Mouse (Mus musculus) kidney, embryonic 14.5 days (tissue): ENCODE data around the gene Fgf2. TPM values are rescaled to one million over a fixed set of nuclear protein-coding genes. Genes with fewer than 3 reads are reported as not detected.

Source experiments
- ATAC-seq: fragments of 200-750 bp; cut with Nextera tagmentation; 2 replicates; pipeline ENCODE4 v1.8.0; 2017; ENCODE audit warnings: moderate number of reproducible peaks, mild to moderate bottlenecking, moderate TSS enrichment, moderate library complexity; ENCODE audit not compliant: low FRiP score, low TSS enrichment
- H3K27ac ChIP-seq: fragments of 300-500 bp; sonication (generic); 2 replicates; pipeline ENCODE4 v1.5.1; 2014; ENCODE audit warnings: low read depth, mild to moderate bottlenecking, low read length, moderate library complexity, mixed read lengths
- H3K27me3 ChIP-seq: fragments of 300-500 bp; sonication (generic); 2 replicates; pipeline ENCODE4 v1.6.1; 2014; ENCODE audit warnings: mild to moderate bottlenecking, low read length; ENCODE audit not compliant: control insufficient read depth, insufficient read depth
- H3K36me3 ChIP-seq: fragments of 300-500 bp; sonication (generic); 2 replicates; pipeline ENCODE4 v1.6.1; 2014; ENCODE audit warnings: low read length, mixed read lengths; ENCODE audit not compliant: control insufficient read depth, insufficient read depth
- H3K4me1 ChIP-seq: fragments of 300-500 bp; sonication (generic); 2 replicates; pipeline ENCODE4 v1.6.1; 2014; ENCODE audit warnings: low read length, mixed read lengths; ENCODE audit not compliant: control insufficient read depth, insufficient read depth
- H3K4me2 ChIP-seq: fragments of 300-500 bp; sonication (generic); replicated peaks from 2 replicates; pipeline ENCODE4 v1.6.1; 2014; ENCODE audit warnings: low read depth, mild to moderate bottlenecking, low read length
- H3K4me3 ChIP-seq: fragments of 300-500 bp; sonication (generic); 2 replicates; pipeline ENCODE4 v1.5.1; 2014; ENCODE audit warnings: mild to moderate bottlenecking, low read length
- H3K9ac ChIP-seq: fragments of 300-500 bp; sonication (generic); 2 replicates; pipeline ENCODE4 v1.6.1; 2014; ENCODE audit warnings: low read depth, mild to moderate bottlenecking, low read length, moderate library complexity
- H3K9me3 ChIP-seq: fragments of 300-500 bp; sonication (generic); 2 replicates; pipeline ENCODE4 v1.6.1; 2016; ENCODE audit warnings: low read length; ENCODE audit not compliant: control insufficient read depth
- WGBS: fragments of 180-500 bp; shearing (Covaris S2); extraction: QIAGEN DNeasy Blood & Tissue Kit; methylation state at CpG from one replicate; pipeline ENCODE4 v1.1.7; 2014; 5-methylcytosine and 5-hydroxymethylcytosine counted together
- polyA plus RNA-seq: library from polyadenylated mRNA; unstranded; fragments of >200 nt; fragmentation: Nextera tagmentation; extraction: Ambion mirVana; gene quantifications from 2 replicates; pipeline ENCODE4 v1.2.1, GENCODE M21; 2014

Gene Fgf2
- polyA plus RNA-seq, 1 experiment from 2014 or later: 2.2 TPM

GRCm38 (mm10) chr3:37370407-37370806, 22.3 kb downstream of the Fgf2 start:
- ATAC-seq: no peak
- H3K9ac ChIP-seq: no peak overlapping the region
- H3K4me2 ChIP-seq: no peak overlapping the region
- peaks cover 6% of the 10 kb centered on the region; the same call in 1 of the 2 replicates for H3K4me1 ChIP-seq
- no peaks in the 10 kb centered on the region for H3K36me3 ChIP-seq
- no peaks in the 10 kb centered on the region for H3K9me3 ChIP-seq
- WGBS: 35% methylated on average over 4 of the region's 4 CpGs
- no peaks in the 10 kb centered on the region for H3K27me3 ChIP-seq
- no peak overlapping the region for H3K4me3 ChIP-seq
- no peak overlapping the region for H3K27ac ChIP-seq

- H3K27me3 ChIP-seq: no peaks in the 10 kb centered on the region
- H3K4me2 ChIP-seq: no peak overlapping the region
- H3K9me3 ChIP-seq: no peaks in the 10 kb centered on the region
- H3K27ac ChIP-seq: peak overlapping the region; percentile 19; the same call in 1 of the 2 replicates
- 73% methylated on average over 11 of the region's 11 CpGs for whole genome bisulfite sequencing
- 0 out of 2 replicates have a peak, but pooled peaks cover 11% of the 10 kb centered on the region for H3K4me1 ChIP-seq
- no peak overlapping the region for H3K9ac ChIP-seq
- no peaks in the 10 kb centered on the region for H3K36me3 ChIP-seq
- no peak for ATAC-seq
- no peak overlapping the region for H3K4me3 ChIP-seq
Measured at GRCm38 (mm10) chr3:37373712-37374111, 25.6 kb downstream of the Fgf2 start.

GRCm38 (mm10) chr3:37377926-37378325, 29.8 kb downstream of the Fgf2 start:
- ATAC-seq: peak; percentile 61; the same call in 1 of the 2 replicates
- no peaks in the 10 kb centered on the region for H3K27me3 ChIP-seq
- H3K27ac ChIP-seq: no peak overlapping the region; the same call in 1 of the 2 replicates
- H3K4me1 ChIP-seq: 0 out of 2 replicates have a peak, but pooled peaks cover 5% of the 10 kb centered on the region
- 21% methylated on average over 6 of the region's 6 CpGs for WGBS
- no peak overlapping the region for H3K4me2 ChIP-seq
- H3K9me3 ChIP-seq: no peaks in the 10 kb centered on the region
- H3K9ac ChIP-seq: no peak overlapping the region
- no peaks in the 10 kb centered on the region for H3K36me3 ChIP-seq
- H3K4me3 ChIP-seq: no peak overlapping the region

- Histone ChIP-seq H3K9ac (no peak overlapping the region), H3K4me3 (no peak overlapping the region), H3K4me1 (0 out of 2 replicates have a peak, but pooled peaks cover 5% of the 10 kb centered on the region), H3K27ac (no peak overlapping the region; the same call in 1 of the 2 replicates), H3K27me3 (no peaks in the 10 kb centered on the region), H3K9me3 (no peaks in the 10 kb centered on the region), H3K36me3 (no peaks in the 10 kb centered on the region), H3K4me2 (no peak overlapping the region)
- ATAC-seq: peak; percentile 43
- 44% methylated on average over 6 of the region's 6 CpGs for WGBS
Measured at GRCm38 (mm10) chr3:37378412-37378811, 30.3 kb downstream of the Fgf2 start.

- H3K9ac ChIP-seq: no peak overlapping the region
- H3K4me2 ChIP-seq: no peak overlapping the region
- WGBS: 81% methylated on average over 14 of the region's 14 CpGs
- ATAC-seq: no peak
- no peaks in the 10 kb centered on the region for H3K36me3 ChIP-seq
- H3K4me1 ChIP-seq: 0 out of 2 replicates have a peak, but pooled peaks cover 5% of the 10 kb centered on the region
- no peak overlapping the region for H3K4me3 ChIP-seq
- H3K27me3 ChIP-seq: no peaks in the 10 kb centered on the region
- no peaks in the 10 kb centered on the region for H3K9me3 ChIP-seq
- H3K27ac ChIP-seq: no peak overlapping the region; the same call in 1 of the 2 replicates
Measured at GRCm38 (mm10) chr3:37379201-37379600, 31.1 kb downstream of the Fgf2 start.

GRCm38 (mm10) chr3:37379930-37380881, 32.1 kb downstream of the Fgf2 start:
- Histone ChIP-seq H3K36me3 (no peaks in the 10 kb centered on the region), H3K27ac (no peak overlapping the region; the same call in 1 of the 2 replicates), H3K4me3 (no peak overlapping the region), H3K4me1 (0 out of 2 replicates have a peak, but pooled peaks cover 5% of the 10 kb centered on the region), H3K4me2 (no peak overlapping the region), H3K9me3 (no peaks in the 10 kb centered on the region), H3K9ac (no peak overlapping the region), H3K27me3 (no peaks in the 10 kb centered on the region)
- WGBS: 64% methylated on average over 18 of the region's 18 CpGs
- no peak for ATAC-seq

GRCm38 (mm10) chr3:37381457-37381856, 33.3 kb downstream of the Fgf2 start:
- ATAC-seq: no peak
- no peaks in the 10 kb centered on the region for H3K9me3 ChIP-seq
- no peak overlapping the region for H3K4me3 ChIP-seq
- no peaks in the 10 kb centered on the region for H3K27me3 ChIP-seq
- no peak overlapping the region for H3K9ac ChIP-seq
- no peak overlapping the region for H3K4me2 ChIP-seq
- WGBS: 67% methylated on average over 6 of the region's 6 CpGs
- 0 out of 2 replicates have a peak, but pooled peaks cover 5% of the 10 kb centered on the region for H3K4me1 ChIP-seq
- no peak overlapping the region for H3K27ac ChIP-seq
- no peaks in the 10 kb centered on the region for H3K36me3 ChIP-seq

GRCm38 (mm10) chr3:37383096-37383765, 35.1 kb downstream of the Fgf2 start:
- Histone ChIP-seq H3K27ac (no peak overlapping the region), H3K9me3 (no peaks in the 10 kb centered on the region), H3K4me3 (no peak overlapping the region), H3K9ac (no peak overlapping the region), H3K4me1 (0 out of 2 replicates have a peak, but pooled peaks cover 2% of the 10 kb centered on the region), H3K4me2 (no peak overlapping the region), H3K27me3 (no peaks in the 10 kb centered on the region), H3K36me3 (no peaks in the 10 kb centered on the region)
- WGBS: 80% methylated on average over 6 of the region's 6 CpGs
- no peak for ATAC-seq
